8 mouse cellular contexts compared by ENCODE assay signal in genomic region chr6:21850526-21851345, GRCm38 (mm10). TPM values are rescaled to one million over a fixed set of nuclear protein-coding genes. Genes with fewer than 3 reads are reported as not detected.
A peak's percentile ranks its signal among the peaks of the same experiment; 100 is the strongest.
DNase-seq lines count a peak whose midpoint lies in the region; ATAC-seq and TF ChIP-seq lines count a peak whose summit lies in the region.

No protein-coding gene starts in this region.

- no peaks in the 10 kb centered on the region for H3K9me3 ChIP-seq in lung, embryonic 16.5 days (ENCODE audit: control insufficient read depth, low read length)

- ATAC-seq in lung, embryonic 16.5 days (ENCODE audit: low read depth), result peak; percentile 34

- H3K36me3 ChIP-seq in spleen, adult 2 months (ENCODE audit: control insufficient read depth, insufficient read depth, low read length), result no peaks in the 10 kb centered on the region
- H3K36me3 ChIP-seq in heart, adult 2 months (ENCODE audit: control insufficient read depth, insufficient read depth, low read length), result no peaks in the 10 kb centered on the region; the same call in 1 of the 2 replicates
- H3K36me3 ChIP-seq in kidney, adult 2 months (ENCODE audit: control insufficient read depth, insufficient read depth, low read length), result no peaks in the 10 kb centered on the region
- no peaks in the 10 kb centered on the region; the same call in 1 of the 2 replicates for H3K36me3 ChIP-seq in lung, embryonic 16.5 days (ENCODE audit: control insufficient read depth, insufficient read depth, low read length)

- TF ChIP-seq EP300 in heart, adult 2 months (IDR thresholded peaks at IDR 0.05; ENCODE audit: insufficient read depth, low read depth, low read length), result no peak

- peaks cover 9% of the 10 kb centered on the region; the same call in 1 of the 2 replicates for H3K27me3 ChIP-seq in spleen, adult 2 months (ENCODE audit: control insufficient read depth, insufficient read depth, low read length)
- no peaks in the 10 kb centered on the region for H3K27me3 ChIP-seq in heart, adult 2 months (ENCODE audit: control insufficient read depth, insufficient read depth, low read length)
- no peaks in the 10 kb centered on the region for H3K27me3 ChIP-seq in kidney, adult 2 months (replicated peaks; ENCODE audit: control insufficient read depth, insufficient read depth, low read length)
- H3K27me3 ChIP-seq in lung, embryonic 16.5 days (ENCODE audit: control insufficient read depth, insufficient read depth, low read depth, low read length), result no peaks in the 10 kb centered on the region

- peak overlapping the region; percentile 5; the same call in 1 of the 2 replicates for H3K4me3 ChIP-seq in spleen, adult 2 months (ENCODE audit: extremely low read depth, insufficient read depth, insufficient read length)
- peak overlapping the region; percentile 88 for H3K4me3 ChIP-seq in heart, adult 2 months
- peak overlapping the region; percentile 65 for H3K4me3 ChIP-seq in kidney, adult 2 months (ENCODE audit: insufficient read depth, low read depth, low read length)
- peak overlapping the region; percentile 82 for H3K4me3 ChIP-seq in lung, embryonic 16.5 days (ENCODE audit: low read length)

- intact Hi-C loops in heart, adult 2 months (cut with DNase I), result loop anchor here (5.0 kb wide), 1 partner anchor 97 kb away; the partner anchor contains the start of gene Ing3

- no peaks in the 10 kb centered on the region; the same call in 1 of the 2 replicates for H3K4me1 ChIP-seq in spleen, adult 2 months (ENCODE audit: control insufficient read depth, insufficient read depth, insufficient read length)
- H3K4me1 ChIP-seq in heart, adult 2 months (ENCODE audit: control insufficient read depth, insufficient read depth, low read length), result peaks cover 3% of the 10 kb centered on the region; the same call in 1 of the 2 replicates
- peaks cover 3% of the 10 kb centered on the region; the same call in 1 of the 2 replicates for H3K4me1 ChIP-seq in kidney, adult 2 months (ENCODE audit: control insufficient read depth, insufficient read depth, low read length)
- H3K4me1 ChIP-seq in lung, embryonic 16.5 days (replicated peaks; ENCODE audit: control insufficient read depth, insufficient read depth, low read length), result peaks cover 5% of the 10 kb centered on the region; the same call in 1 of the 2 replicates

- peak overlapping the region; percentile 83 for H3K4me2 ChIP-seq in lung, embryonic 16.5 days (ENCODE audit: low read depth, low read length)

- no peaks in the 10 kb centered on the region; the same call in 1 of the 2 replicates for H3K79me2 ChIP-seq in heart, adult 2 months (replicated peaks; ENCODE audit: control insufficient read depth, insufficient read depth, low read length)

- peak overlapping the region; percentile 96; the same call in 1 of the 2 replicates for H3K9ac ChIP-seq in heart, adult 2 months (ENCODE audit: low read depth, low read length)
- peak overlapping the region; percentile 85 for H3K9ac ChIP-seq in lung, embryonic 16.5 days (ENCODE audit: low read length)

- TF ChIP-seq POLR2A in spleen, adult 2 months (IDR thresholded peaks at IDR 0.05; ENCODE audit: low read depth, low read length), result no peak
- 0 out of 2 replicates have a peak, but pooled peaks have one; percentile 39 for TF ChIP-seq POLR2A in heart, adult 2 months (IDR thresholded peaks at IDR 0.05; ENCODE audit: insufficient read depth, low read depth, low read length)
- TF ChIP-seq POLR2A in kidney, adult 2 months (IDR thresholded peaks at IDR 0.05; ENCODE audit: low read depth, low read length), result no peak

- 48% methylated on average over 21 of the region's 21 CpGs for WGBS in spleen, adult 2 months
- WGBS in heart, adult 2 months, result 10% methylated on average over 21 of the region's 21 CpGs
- WGBS in kidney, adult 2 months, result 23% methylated on average over 21 of the region's 21 CpGs
- 10% methylated on average over 21 of the region's 21 CpGs for WGBS in lung, embryonic 16.5 days

- no peak for DNase-seq in spleen, adult 2 months (ENCODE audit: low read depth in 1 of 2, low spot score in 2 of 2)
- DNase-seq in spleen, postnatal 14 days (ENCODE audit: low spot score in 2 of 2), result no peak
- DNase-seq in heart, adult 2 months, result peak; percentile 41 to 51
- peak; percentile 50 for DNase-seq in kidney, adult 2 months
- no peak for DNase-seq in ovary, postnatal 10 days (ENCODE audit: low spot score)
- no peak for DNase-seq in cerebellum, adult 8-10 months
- DNase-seq in urinary bladder, postnatal 10 days (ENCODE audit: low spot score), result no peak

- H3K27ac ChIP-seq in spleen, adult 2 months (ENCODE audit: insufficient read depth, low read length), result no peak overlapping the region
- H3K27ac ChIP-seq in heart, adult 2 months, result peak overlapping the region; percentile 91
- H3K27ac ChIP-seq in kidney, adult 2 months (ENCODE audit: insufficient read depth, low read depth, low read length), result peak overlapping the region; percentile 63
- peak overlapping the region; percentile 96 for H3K27ac ChIP-seq in lung, embryonic 16.5 days (ENCODE audit: low read length)

- TF ChIP-seq CTCF in spleen, adult 2 months (IDR thresholded peaks at IDR 0.05; ENCODE audit: extremely low read depth, insufficient read depth, insufficient read length, insufficient replicate concordance), result no peak
- TF ChIP-seq CTCF in heart, adult 2 months (IDR thresholded peaks at IDR 0.05), result no peak
- no peak for TF ChIP-seq CTCF in kidney, adult 2 months (conservative IDR thresholded peaks at IDR 0.05; ENCODE audit: insufficient read depth, insufficient read length, low read depth, low read length)

RNA-seq across cellular contexts. Expression of gene Tspan12, which starts 1.6 kb away (rescaled TPM):
- 0.89 and 1.4 TPM in 2 replicates for polyA plus RNA-seq in spleen, adult 2 months (2012; rRNA removed)
- 10 to 100 TPM; 65.3 to 79.0 TPM for total RNA-seq in heart, adult 2 months (2021)
- polyA plus RNA-seq in heart, adult 2 months (2012; rRNA removed), result 18.6 and 38.2 TPM in 2 replicates
- 17.2 and 21.7 TPM in 2 replicates for polyA plus RNA-seq in kidney, adult 2 months (2012; rRNA removed)
- 58.2 and 59.4 TPM in 2 replicates for polyA plus RNA-seq in lung, embryonic 16.5 days (2015; fragmentation: Nextera tagmentation; extraction: Ambion mirVana)

Comparison
In these comparisons a context has a peak if more than half of its experiments do, and no peak if none do; other contexts are left out.
1. DNase-seq: peak in heart, adult 2 months (2 of 2) and kidney, adult 2 months (single experiment); none in spleen, adult 2 months (0 of 2), spleen, postnatal 14 days (0 of 2), ovary, postnatal 10 days (single experiment), cerebellum, adult 8-10 months (single experiment) and urinary bladder, postnatal 10 days (single experiment).
2. H3K4me3 ChIP-seq: peak in every context shown above with its lines; median percentile 88 in heart, adult 2 months; 82 in lung, embryonic 16.5 days; 65 in kidney, adult 2 months; 5 in spleen, adult 2 months.